Mouse (Mus musculus) retina, embryonic 14.5 days (tissue): ENCODE measurements around the gene Enpep.

Experiments
- DNase-seq: peaks from one replicate; pipeline ENCODE4 v3.0.0-alpha.2; 2015; ENCODE audit warnings: low spot score

Enpep gene

GRCm38 (mm10) chr3:129332586-129332985 is at the start of gene Enpep:
TSS of gene Enpep (minus strand) at chr3:129332720.
- no peak for DNase-seq

DNA sequence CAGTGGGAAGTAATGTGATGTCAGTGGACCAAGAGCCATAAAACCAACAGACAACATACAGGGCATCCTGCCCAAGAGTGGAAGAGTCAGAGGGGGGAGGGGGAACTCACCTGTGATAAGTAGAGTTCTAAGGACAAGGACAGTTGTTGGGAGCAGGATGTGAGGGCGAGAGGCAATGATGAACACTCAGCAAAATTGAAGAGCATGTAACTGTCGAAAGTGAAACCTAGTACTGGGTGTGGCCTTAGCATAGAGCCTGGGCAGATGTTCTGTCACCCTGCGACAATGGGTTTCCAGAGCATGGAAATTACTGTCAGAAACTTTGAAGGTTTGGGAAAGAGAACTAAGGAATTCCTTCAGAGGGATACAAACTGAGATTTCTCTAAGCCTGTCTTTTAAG is 46.6 kb upstream of the Enpep start:
- no peak for DNase-seq

DNA sequence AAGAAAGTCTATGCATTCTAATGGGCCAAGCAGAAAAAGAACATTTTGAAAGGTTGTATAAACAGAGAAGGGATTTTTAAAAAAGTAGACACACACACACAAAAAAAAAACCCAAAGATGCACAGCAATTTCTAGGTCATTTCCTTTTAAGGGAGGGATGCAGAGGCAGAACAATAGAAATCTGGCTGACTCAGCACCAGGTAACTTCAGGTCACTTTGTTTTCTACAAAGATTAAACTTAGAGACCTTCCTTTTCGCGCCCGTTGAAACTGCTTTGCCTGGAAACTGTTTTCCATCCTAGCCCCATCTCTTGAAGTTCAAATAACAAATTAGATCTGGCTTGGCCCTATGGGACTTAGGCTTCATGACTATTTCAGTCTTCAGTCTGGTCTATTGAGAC is 42.6 kb upstream of the Enpep start:
- DNase-seq = no peak

GRCm38 (mm10) chr3:129373108-129373507 is 40.6 kb upstream of the Enpep start:
- DNase-seq = no peak

- DNase-seq = no peak
These were observed 37.0 kb upstream of the Enpep start for GRCm38 (mm10) chr3:129369491-129369890.

- no peak for DNase-seq
These were observed 33.4 kb upstream of the Enpep start for GRCm38 (mm10) chr3:129365919-129366318.

DNA sequence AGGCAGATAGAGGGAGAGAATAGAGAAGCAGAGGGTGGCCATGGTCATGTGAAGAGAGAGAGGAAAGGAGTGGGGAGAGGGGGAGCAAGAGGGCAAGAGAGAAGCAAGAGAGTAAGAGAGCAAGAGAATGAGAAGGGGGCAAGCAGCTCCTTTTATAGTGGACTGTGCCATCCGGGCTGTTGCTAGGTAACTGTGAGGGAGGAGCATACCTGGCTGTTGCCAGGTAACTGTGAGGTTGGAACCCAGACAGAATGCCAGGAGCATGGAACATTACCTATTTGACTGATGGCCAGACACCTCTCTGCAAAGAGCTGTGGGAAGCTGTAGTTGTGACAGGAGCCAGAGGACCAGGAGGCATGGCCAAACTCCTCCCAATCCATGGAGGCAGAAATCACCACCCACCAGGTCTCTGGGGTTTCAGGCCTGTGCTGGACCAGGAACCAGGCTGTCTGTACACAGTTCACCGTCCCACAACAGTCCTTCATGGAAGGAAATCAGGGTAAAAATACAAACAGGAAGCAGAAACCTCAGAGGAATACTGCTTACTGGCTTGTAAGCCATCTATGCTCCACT is 32.4 kb upstream of the Enpep start:
- DNase-seq = no peak

- DNase-seq = no peak
These were observed 30.9 kb upstream of the Enpep start for GRCm38 (mm10) chr3:129363426-129363825.

DNA sequence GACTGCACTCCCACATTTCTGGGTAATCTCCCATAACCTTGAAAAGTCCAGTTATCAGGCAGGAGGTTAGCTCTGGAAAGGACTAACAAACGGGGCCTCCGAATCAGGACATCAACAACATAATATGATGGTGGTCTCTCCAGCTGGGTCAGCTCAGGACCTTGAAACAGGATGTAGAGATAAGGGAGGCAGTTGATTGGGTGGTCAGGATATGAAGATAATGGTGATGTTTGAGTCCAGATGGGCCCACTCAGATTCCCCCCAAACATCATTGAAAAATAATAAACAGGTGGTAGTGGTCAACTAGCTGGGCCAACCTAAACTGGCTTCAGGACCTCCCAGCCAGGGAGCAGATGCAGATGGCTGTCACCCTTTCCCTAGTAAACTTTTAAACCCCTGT is 25.6 kb upstream of the Enpep start:
- DNase-seq = no peak

GRCm38 (mm10) chr3:129353901-129354300 is 21.4 kb upstream of the Enpep start:
- no peak for DNase-seq

DNA sequence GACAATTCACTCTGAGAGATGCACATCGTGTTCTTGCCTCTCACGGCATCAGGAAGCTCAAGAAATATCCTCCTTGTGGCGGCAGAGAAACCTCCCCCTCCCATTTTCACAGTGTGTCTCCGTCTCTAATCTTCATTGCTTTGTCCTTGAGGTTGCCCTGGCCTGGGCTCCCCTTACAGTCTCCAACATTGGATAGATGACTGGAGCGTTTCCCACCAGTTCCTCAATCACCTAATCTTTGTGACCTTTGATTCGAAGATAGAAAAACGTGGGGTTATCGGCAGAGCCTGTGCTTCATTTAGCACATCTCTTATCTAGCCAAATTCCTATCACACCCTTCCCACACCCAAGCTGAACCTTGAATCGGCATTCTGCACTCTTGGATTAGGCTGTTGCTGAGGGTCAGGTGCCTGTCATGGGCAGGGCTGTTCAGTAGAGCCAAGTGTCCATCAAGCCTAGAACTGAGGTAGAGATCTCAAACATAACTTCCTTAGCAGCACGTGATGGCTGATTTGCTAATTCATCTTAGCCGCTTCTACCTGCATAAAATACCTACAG is 18.9 kb upstream of the Enpep start:
- no peak for DNase-seq

- DNase-seq = no peak
These were observed 14.8 kb upstream of the Enpep start for GRCm38 (mm10) chr3:129347277-129347676.

DNA sequence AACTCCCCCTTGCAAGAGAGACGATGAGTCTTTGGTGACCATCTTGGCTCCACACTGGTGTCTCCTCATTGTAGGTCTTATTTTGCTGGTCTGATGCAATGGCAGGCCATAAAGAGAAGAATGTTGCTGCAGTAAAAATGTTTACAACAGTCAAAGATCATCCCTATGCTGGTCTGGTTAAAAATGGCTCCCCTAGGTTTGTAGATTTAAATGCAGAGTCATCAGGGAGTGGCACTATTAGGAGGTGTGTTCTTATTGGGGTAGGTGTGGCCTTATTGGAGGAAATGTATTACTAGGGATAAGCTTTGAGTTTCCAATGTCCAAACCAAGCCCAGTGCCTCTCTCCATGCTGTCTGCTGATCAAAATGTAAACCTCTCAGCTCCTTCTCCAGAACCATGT is 10.2 kb upstream of the Enpep start:
- DNase-seq = no peak

GRCm38 (mm10) chr3:129341066-129341465 is 8.5 kb upstream of the Enpep start:
- DNase-seq = no peak

- no peak for DNase-seq
These were observed 6.0 kb upstream of the Enpep start for GRCm38 (mm10) chr3:129338296-129339091.

DNA sequence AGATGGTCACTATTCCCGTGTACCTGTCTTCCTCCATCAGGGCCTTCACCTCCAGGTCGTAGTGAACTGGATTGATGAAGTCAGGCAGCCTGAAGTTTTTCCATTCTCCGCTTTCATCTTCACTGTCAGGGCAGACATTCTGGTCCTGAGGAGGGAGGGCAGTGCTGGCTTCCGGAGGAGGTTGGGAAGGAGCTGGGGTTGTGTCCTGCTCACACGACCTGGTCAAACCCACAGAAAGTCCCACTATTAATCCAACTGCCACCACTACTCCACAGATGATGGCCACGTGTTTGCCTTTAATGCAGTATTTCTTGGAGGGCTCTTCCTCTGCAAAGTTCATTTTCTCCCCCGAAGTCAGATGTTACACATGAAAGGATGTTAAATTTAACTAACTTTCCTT is 378 bp downstream of the Enpep start:
- DNase-seq = no peak

DNA sequence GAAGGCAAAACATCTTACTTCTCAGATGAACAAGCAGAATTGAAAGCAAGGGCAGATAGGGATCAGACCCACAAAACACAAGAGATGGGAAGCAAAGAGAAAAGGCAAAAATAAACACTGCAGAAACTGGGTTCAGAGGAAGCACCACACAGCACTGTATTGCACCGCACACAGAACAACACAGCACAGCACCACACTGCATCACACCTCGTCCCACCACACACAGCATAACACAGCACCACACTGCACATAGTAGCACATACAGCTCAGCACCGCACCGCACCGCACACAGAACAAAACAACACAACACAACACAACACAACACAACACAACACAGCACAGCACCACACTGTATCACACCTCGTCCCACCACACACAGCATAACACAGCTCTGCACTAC is 1.1 kb downstream of the Enpep start:
- no peak for DNase-seq

- DNase-seq = no peak
These were observed 4.5 kb downstream of the Enpep start for GRCm38 (mm10) chr3:129328056-129328455.

DNA sequence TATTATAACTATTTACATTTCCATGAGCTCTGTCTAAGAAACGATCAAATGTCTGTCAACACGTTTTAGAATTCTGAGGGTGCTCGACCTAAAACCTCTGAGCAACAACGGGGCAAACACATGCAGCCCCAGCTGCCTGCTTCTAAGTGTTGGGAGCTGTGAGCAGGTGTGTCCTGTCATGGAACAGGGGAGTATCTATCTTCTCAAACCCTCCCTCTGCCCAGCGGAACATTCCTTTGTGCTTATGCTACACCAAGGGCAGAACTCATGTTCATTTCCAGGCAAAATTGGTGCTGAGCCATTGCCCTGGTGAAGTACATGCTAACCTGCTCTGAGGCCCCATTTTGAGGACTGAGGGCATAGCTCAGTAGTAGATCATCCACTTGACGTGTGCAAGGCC is 10.9 kb downstream of the Enpep start:
- no peak for DNase-seq

DNA sequence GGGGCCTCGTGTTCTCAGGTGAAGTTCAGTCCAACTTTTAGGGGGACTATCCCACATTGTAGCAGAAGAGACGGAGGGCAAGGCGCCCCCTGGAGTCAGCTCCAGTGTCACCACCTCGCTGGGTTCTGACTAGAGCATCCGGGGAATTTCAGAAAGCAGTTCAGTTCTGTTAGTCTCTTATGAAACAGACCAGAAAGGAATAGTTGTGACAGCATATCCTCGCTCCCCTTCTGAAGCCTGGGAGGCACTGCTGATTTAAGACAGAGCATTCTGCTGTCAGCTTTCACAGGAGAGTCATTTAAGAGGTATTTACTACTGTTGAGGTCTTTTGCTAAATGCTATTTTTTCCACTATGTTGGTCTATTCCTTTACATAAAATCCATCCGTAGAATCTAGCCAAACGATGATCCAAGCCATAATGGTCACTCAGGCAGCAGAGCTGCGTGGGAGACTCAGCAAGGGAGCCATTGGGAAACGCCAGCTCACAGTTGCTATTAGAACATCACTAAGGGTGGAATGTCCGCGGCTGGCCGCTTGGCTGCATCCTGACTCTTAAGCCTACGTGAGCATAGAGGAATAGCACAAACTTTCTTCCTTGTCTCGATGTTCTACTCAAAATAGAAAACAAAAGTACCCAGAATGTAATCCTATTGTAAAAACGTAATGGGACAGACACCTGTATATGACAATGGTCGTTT is 15.3 kb downstream of the Enpep start:
- no peak for DNase-seq

DNA sequence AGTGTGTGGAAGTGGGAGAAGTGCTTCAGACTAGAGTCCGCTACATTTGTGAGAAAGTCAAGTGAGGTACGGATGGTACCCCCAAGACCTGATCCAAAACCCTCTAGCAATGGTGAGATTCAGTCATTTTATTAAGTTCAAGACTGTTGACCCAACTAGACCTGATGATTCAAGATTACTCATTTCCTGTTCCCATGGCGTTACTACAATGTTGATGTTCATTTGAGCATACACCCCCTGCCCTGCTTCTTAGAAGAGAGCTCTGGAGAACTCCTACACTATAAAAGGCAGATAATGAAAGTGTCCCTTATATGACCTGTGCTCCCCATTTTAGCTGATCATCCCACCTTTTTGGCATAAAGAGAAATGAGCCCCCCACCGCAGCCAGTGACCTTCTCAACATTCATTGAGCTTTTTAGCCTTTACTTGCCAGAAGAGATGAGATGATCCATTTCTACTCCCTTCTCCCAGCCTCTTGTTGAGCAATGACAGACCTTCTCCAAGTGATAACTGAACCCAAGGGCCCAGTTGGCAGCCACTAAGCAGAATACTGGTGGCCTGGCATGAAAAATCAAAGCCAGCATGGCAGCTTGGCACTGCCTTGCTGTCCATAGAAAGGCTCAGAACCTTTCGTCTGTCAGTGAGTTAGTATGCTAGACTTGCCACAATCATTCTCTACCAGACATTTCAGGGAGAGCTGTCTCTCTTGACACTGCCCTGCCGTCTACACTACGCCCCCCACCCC is 18.7 kb downstream of the Enpep start:
- DNase-seq = no peak

DNA sequence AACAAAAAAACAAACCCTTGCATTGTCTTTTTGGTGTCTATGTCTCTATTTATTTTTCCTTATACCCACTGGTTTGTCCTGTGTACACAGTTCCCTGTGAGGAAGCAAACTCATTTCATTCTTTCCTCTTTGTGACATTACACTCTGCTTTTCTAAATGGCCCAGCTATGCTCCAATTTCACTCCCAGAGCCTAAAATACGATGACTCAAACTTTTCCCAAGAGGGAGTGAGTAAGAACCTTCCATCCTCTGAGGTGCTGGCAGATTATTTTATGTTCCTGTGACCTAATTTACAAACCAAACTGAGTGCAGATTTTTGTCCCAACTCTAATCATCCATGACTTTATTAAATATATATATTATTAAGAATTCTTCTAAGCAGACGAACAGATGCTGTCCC is 19.3 kb downstream of the Enpep start:
- DNase-seq = no peak
